Mouse (Mus musculus): ENCODE measurements around the gene Baiap2l2.

GRCm38 (mm10) chr15:79277728-79278127 lies 7.6 kb downstream of the Baiap2l2 start:
- TF ChIP-seq GATA1 (IDR thresholded peaks at IDR 0.05; ENCODE audit: borderline replicate concordance, low read length): no peak
- TF ChIP-seq FLI1 (IDR thresholded peaks at IDR 0.05; ENCODE audit: low read length): no peak

Data from megakaryocyte, embryonic 14.5 days (primary cell).